Mouse (Mus musculus) stomach, embryonic 14.5 days (tissue): ENCODE data around the gene Myo1h. TPM values are rescaled to one million over a fixed set of nuclear protein-coding genes. Genes with fewer than 3 reads are reported as not detected.
A peak's percentile ranks its signal among the peaks of the same experiment; 100 is the strongest.

ENCODE experiments used
- ATAC-seq: fragments of 200-750 bp; cut with Nextera tagmentation; 2 replicates; pipeline ENCODE4 v1.8.0; 2017; ENCODE audit warnings: low read depth, moderate TSS enrichment; ENCODE audit not compliant: insufficient number of reproducible peaks, insufficient read depth, low FRiP score
- H3K27ac ChIP-seq: fragments of 300-500 bp; sonication (generic); 2 replicates; pipeline ENCODE4 v1.5.1; 2014; ENCODE audit warnings: mild to moderate bottlenecking, low read length, moderate library complexity, mixed read lengths
- H3K27me3 ChIP-seq: fragments of 300-500 bp; sonication (generic); 2 replicates; pipeline ENCODE4 v1.6.1; 2014; ENCODE audit warnings: low read length, control low read depth, mixed read lengths; ENCODE audit not compliant: control insufficient read depth, insufficient read depth
- H3K36me3 ChIP-seq: fragments of 300-500 bp; sonication (generic); 2 replicates; pipeline ENCODE4 v1.6.1; 2014; ENCODE audit warnings: mild to moderate bottlenecking, control low read depth, low read length, moderate library complexity, mixed read lengths; ENCODE audit not compliant: control insufficient read depth, insufficient read depth
- H3K4me1 ChIP-seq: fragments of 300-500 bp; sonication (generic); 2 replicates; pipeline ENCODE4 v1.6.1; 2014; ENCODE audit warnings: low read length, control low read depth, mixed read lengths; ENCODE audit not compliant: control insufficient read depth, insufficient read depth
- H3K4me2 ChIP-seq: fragments of 300-500 bp; sonication (generic); replicated peaks from 2 replicates; pipeline ENCODE4 v1.6.1; 2014; ENCODE audit warnings: low read depth, low read length, control low read depth
- H3K4me3 ChIP-seq: fragments of 300-500 bp; sonication (generic); 2 replicates; pipeline ENCODE4 v1.5.1; 2014; ENCODE audit warnings: low read depth, low read length, control low read depth
- H3K9ac ChIP-seq: fragments of 300-500 bp; sonication (generic); replicated peaks from 2 replicates; pipeline ENCODE4 v1.6.1; 2014; ENCODE audit warnings: low read depth, mild to moderate bottlenecking, control low read depth, low read length, moderate library complexity, mixed read lengths
- H3K9me3 ChIP-seq: fragments of 300-500 bp; sonication (generic); 2 replicates; pipeline ENCODE4 v1.6.1; 2016; ENCODE audit warnings: low read depth, low read length, control low read depth; ENCODE audit not compliant: control insufficient read depth
- WGBS: fragments of 180-500 bp; shearing (Covaris S2); extraction: QIAGEN DNeasy Blood & Tissue Kit; methylation state at CpG from one replicate; pipeline ENCODE4 v1.1.7; 2014; 5-methylcytosine and 5-hydroxymethylcytosine counted together
- polyA plus RNA-seq: library from polyadenylated mRNA; unstranded; fragments of >200 nt; fragmentation: Nextera tagmentation; extraction: Ambion mirVana; gene quantifications from 2 replicates; pipeline ENCODE4 v1.2.1, GENCODE M21; 2014

The Myo1h gene
- polyA plus RNA-seq, 1 experiment from 2014 or later, result 5.6 TPM

- H3K36me3 ChIP-seq, result no peaks in the 10 kb centered on the region
- H3K4me1 ChIP-seq, result no peaks in the 10 kb centered on the region
- H3K9ac ChIP-seq, result no peak overlapping the region
- no peaks in the 10 kb centered on the region for H3K27me3 ChIP-seq
- H3K9me3 ChIP-seq, result no peaks in the 10 kb centered on the region
- 90% methylated on average over 3 of the region's 3 CpGs for WGBS
- no peak overlapping the region for H3K27ac ChIP-seq
- H3K4me3 ChIP-seq, result no peak overlapping the region
- ATAC-seq, result no peak
- no peak overlapping the region for H3K4me2 ChIP-seq
Measured at GRCm38 (mm10) chr5:114285398-114285700, 3.6 kb upstream of the Myo1h start.

GRCm38 (mm10) chr5:114286102-114286501 is 2.9 kb upstream of the Myo1h start:
- ATAC-seq, result no peak
- 73% methylated on average over 4 of the region's 4 CpGs for WGBS

GRCm38 (mm10) chr5:114286872-114287571 is 1.9 kb upstream of the Myo1h start:
- Histone ChIP-seq H3K36me3 (no peaks in the 10 kb centered on the region), H3K4me2 (no peak overlapping the region), H3K4me1 (no peaks in the 10 kb centered on the region), H3K9ac (no peak overlapping the region), H3K27me3 (no peaks in the 10 kb centered on the region), H3K9me3 (no peaks in the 10 kb centered on the region), H3K4me3 (no peak overlapping the region), H3K27ac (no peak overlapping the region)
- ATAC-seq, result no peak
- WGBS, result 67% methylated on average over 16 of the region's 16 CpGs

More at GRCm38 (mm10) chr5:114286102-114286501, 2.9 kb upstream of the Myo1h start:
- H3K36me3 ChIP-seq, result no peaks in the 10 kb centered on the region
- no peak overlapping the region for H3K4me2 ChIP-seq
- H3K4me1 ChIP-seq, result no peaks in the 10 kb centered on the region
- no peaks in the 10 kb centered on the region for H3K27me3 ChIP-seq
- H3K27ac ChIP-seq, result no peak overlapping the region
- H3K9me3 ChIP-seq, result no peaks in the 10 kb centered on the region
- H3K9ac ChIP-seq, result no peak overlapping the region
- H3K4me3 ChIP-seq, result no peak overlapping the region

DNA sequence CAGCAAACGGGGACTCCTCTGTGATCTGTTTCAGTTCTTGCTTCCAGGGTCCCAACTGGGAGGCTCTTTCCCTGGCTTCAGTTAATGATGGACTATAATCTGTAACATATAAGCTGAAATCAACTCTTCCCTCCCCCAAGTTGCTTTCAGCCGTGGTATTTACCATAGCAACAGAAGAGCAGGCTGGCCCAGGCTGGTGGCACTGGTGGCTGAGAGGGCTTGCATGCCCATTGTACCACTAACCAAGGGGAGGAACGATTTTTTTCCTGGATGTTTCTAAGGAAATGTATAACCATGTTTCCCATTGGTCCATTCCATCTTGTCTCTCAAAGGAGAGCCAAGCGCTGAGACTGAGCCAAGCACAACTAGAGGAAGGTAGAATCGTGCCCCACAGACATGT is 570 bp upstream of the Myo1h start:
- Histone ChIP-seq H3K4me1 (no peaks in the 10 kb centered on the region), H3K27ac (no peak overlapping the region), H3K9ac (no peak overlapping the region), H3K9me3 (no peaks in the 10 kb centered on the region), H3K4me2 (no peak overlapping the region), H3K4me3 (no peak overlapping the region), H3K27me3 (no peaks in the 10 kb centered on the region), H3K36me3 (no peaks in the 10 kb centered on the region)
- WGBS, result 79% methylated on average over 5 of the region's 5 CpGs
- ATAC-seq, result no peak

- 65% methylated on average over 3 of the region's 3 CpGs for WGBS
- Histone ChIP-seq H3K27me3 (no peaks in the 10 kb centered on the region), H3K4me3 (no peak overlapping the region), H3K4me2 (no peak overlapping the region), H3K27ac (no peak overlapping the region), H3K9me3 (no peaks in the 10 kb centered on the region), H3K9ac (no peak overlapping the region), H3K4me1 (no peaks in the 10 kb centered on the region), H3K36me3 (no peaks in the 10 kb centered on the region)
- no peak for ATAC-seq
Measured at GRCm38 (mm10) chr5:114290004-114290403, 1.0 kb downstream of the Myo1h start.

DNA sequence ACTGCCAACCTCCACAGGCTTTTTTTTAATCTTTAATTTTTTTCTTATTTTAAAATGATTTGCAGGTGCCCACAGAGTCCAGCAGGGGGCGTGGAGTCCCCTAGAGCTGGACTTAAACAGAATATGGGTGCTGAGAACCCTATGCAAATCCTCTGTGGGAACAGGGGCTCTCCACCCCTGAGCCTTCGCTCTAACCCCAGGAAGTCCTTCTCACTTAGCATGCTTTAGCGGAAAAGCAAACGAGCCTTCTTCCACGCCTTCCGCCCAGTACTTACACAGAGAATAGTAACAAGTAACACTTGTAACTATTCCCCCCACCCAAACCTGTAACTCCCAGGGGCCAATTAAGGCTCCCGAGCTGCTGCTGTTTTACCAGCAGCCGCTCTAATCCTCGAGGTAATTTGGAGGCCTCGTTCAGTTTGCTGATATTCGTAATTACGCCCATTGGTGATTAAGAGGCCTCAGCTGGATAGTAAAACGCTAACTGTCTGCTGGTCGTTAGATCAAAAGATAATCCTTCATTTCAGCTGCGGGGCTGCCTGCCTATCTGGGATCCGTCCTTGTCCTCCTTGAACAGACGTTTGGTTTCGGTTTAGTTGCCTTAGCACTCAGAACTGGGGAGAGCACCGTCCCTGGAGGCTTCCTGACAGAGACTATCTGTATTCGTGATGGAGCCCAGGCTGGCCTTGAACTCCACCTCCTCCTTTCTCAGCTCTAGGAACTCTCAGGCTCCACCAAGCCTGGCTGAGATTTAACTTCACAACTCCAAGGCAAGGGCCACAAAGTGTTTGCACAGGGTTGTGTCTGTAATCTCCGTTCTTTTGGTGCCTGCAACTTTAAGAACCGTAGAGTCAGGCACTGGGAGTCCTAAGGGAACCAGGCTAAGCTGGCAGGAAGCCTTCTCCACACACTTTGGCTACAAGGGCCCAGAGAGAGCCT is 8.0 kb downstream of the Myo1h start:
- ATAC-seq, result no peak
- Histone ChIP-seq H3K9me3 (no peaks in the 10 kb centered on the region), H3K4me1 (0 out of 2 replicates have a peak, but pooled peaks cover 8% of the 10 kb centered on the region), H3K27me3 (no peaks in the 10 kb centered on the region), H3K9ac (no peak overlapping the region), H3K36me3 (no peaks in the 10 kb centered on the region), H3K27ac (no peak overlapping the region), H3K4me2 (0 out of 2 replicates have a peak overlapping the region, but pooled peaks have one; percentile 2), H3K4me3 (no peak overlapping the region)
- WGBS, result 29% methylated on average over 22 of the region's 22 CpGs

DNA sequence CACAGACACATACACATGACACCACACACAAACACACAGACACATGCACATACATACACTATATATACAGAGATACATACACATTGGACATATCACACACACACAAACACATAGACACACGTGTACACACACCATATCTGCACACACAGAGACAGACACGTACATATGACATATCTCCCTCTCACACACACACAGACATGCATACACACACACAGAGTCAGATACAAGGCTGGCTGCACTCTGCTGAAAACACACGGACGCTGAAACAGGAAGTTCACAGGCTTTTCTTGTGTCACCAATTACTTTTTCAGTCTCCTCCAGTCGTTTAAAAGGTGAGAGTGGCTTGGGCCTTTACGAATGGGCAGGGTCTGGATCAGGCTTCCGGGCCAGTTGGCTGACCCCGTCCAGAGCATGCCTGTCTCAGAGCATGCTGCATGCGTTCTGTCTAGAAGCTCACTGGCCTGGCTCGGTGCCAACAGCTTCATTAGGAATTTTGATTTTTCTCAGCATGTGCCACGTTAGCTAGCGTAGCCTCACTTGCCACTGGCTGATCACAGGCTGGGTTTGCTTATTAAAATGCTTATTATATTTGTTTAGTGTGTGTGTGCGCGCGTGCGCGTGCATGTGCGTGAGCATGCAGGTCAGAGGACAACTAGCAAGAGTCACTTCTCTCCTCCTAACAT is 9.4 kb downstream of the Myo1h start:
- 0 out of 2 replicates have a peak, but pooled peaks cover 8% of the 10 kb centered on the region for H3K4me1 ChIP-seq
- no peaks in the 10 kb centered on the region for H3K27me3 ChIP-seq
- H3K27ac ChIP-seq, result no peak overlapping the region
- no peak overlapping the region for H3K4me2 ChIP-seq
- H3K9me3 ChIP-seq, result no peaks in the 10 kb centered on the region
- no peak overlapping the region for H3K4me3 ChIP-seq
- 56% methylated on average over 18 of the region's 18 CpGs for WGBS
- peak; percentile 49; the same call in 1 of the 2 replicates for ATAC-seq
- no peak overlapping the region for H3K9ac ChIP-seq
- H3K36me3 ChIP-seq, result no peaks in the 10 kb centered on the region

- Histone ChIP-seq H3K27ac (no peak overlapping the region), H3K27me3 (no peaks in the 10 kb centered on the region), H3K9ac (no peak overlapping the region), H3K4me2 (no peak overlapping the region), H3K4me1 (0 out of 2 replicates have a peak, but pooled peaks cover 8% of the 10 kb centered on the region), H3K4me3 (no peak overlapping the region), H3K9me3 (no peaks in the 10 kb centered on the region), H3K36me3 (no peaks in the 10 kb centered on the region)
- no peak for ATAC-seq
- 59% methylated on average over 22 of the region's 22 CpGs for WGBS
Measured at GRCm38 (mm10) chr5:114299156-114299855, 10.3 kb downstream of the Myo1h start.
